Mouse (Mus musculus) neural tube, embryonic 14.5 days (tissue): Measurements from ENCODE around the gene Insyn1. TPM values are rescaled to one million over a fixed set of nuclear protein-coding genes. Genes with fewer than 3 reads are reported as not detected.

Experiments
- ATAC-seq: fragments of 200-750 bp; cut with Nextera tagmentation; 2 replicates; pipeline ENCODE4 v1.8.0; 2017; ENCODE audit warnings: low read depth, mild to moderate bottlenecking, moderate TSS enrichment, moderate library complexity
- H3K27ac ChIP-seq: fragments of 300-500 bp; sonication (generic); 2 replicates; pipeline ENCODE4 v1.5.1; 2014; ENCODE audit warnings: low read depth, mild to moderate bottlenecking, control low read depth, low read length, moderate library complexity, mixed read lengths
- H3K27me3 ChIP-seq: fragments of 300-500 bp; sonication (generic); 2 replicates; pipeline ENCODE4 v1.6.1; 2014; ENCODE audit warnings: low read length; ENCODE audit not compliant: control insufficient read depth, insufficient read depth
- H3K36me3 ChIP-seq: fragments of 300-500 bp; sonication (generic); 2 replicates; pipeline ENCODE4 v1.6.1; 2014; ENCODE audit warnings: low read length, mixed read lengths; ENCODE audit not compliant: control insufficient read depth, insufficient read depth
- H3K4me1 ChIP-seq: fragments of 300-500 bp; sonication (generic); 2 replicates; pipeline ENCODE4 v1.6.1; 2014; ENCODE audit warnings: low read length; ENCODE audit not compliant: control insufficient read depth, insufficient read depth
- H3K4me2 ChIP-seq: fragments of 300-500 bp; sonication (generic); 2 replicates; pipeline ENCODE4 v1.6.1; 2014; ENCODE audit warnings: mild to moderate bottlenecking, low read depth, low read length, control low read depth
- H3K4me3 ChIP-seq: fragments of 300-500 bp; sonication (generic); 2 replicates; pipeline ENCODE4 v1.5.1; 2014; ENCODE audit warnings: low read depth, low read length, control low read depth, mixed read lengths
- H3K9ac ChIP-seq: fragments of 300-500 bp; sonication (generic); replicated peaks from 2 replicates; pipeline ENCODE4 v1.6.1; 2014; ENCODE audit warnings: low read depth, mild to moderate bottlenecking, control low read depth, low read length, mixed read lengths
- H3K9me3 ChIP-seq: fragments of 300-500 bp; sonication (generic); 2 replicates; pipeline ENCODE4 v1.6.1; 2016; ENCODE audit warnings: low read length; ENCODE audit not compliant: control insufficient read depth
- WGBS: fragments of 180-500 bp; shearing (Covaris S2); extraction: QIAGEN DNeasy Blood & Tissue Kit; methylation state at CpG from one replicate; pipeline ENCODE4 v1.1.7; 2014; 5-methylcytosine and 5-hydroxymethylcytosine counted together
- polyA plus RNA-seq: library from polyadenylated mRNA; unstranded; fragments of >200 nt; fragmentation: Nextera tagmentation; extraction: Ambion mirVana; gene quantifications from 2 replicates; pipeline ENCODE4 v1.2.1, GENCODE M21; 2014

Insyn1 gene
- polyA plus RNA-seq, 1 experiment from 2014 or later = 12.8 TPM

- Histone ChIP-seq H3K9me3 (no peaks in the 10 kb centered on the region), H3K36me3 (peaks cover 5% of the 10 kb centered on the region; the same call in 1 of the 2 replicates), H3K4me1 (no peaks in the 10 kb centered on the region), H3K4me2 (no peak overlapping the region), H3K9ac (no peak overlapping the region), H3K4me3 (no peak overlapping the region), H3K27me3 (no peaks in the 10 kb centered on the region), H3K27ac (no peak overlapping the region)
- ATAC-seq = no peak
- 85% methylated on average over 3 of the region's 3 CpGs for WGBS
Observed at GRCm38 (mm10) chr9:58519953-58520352, 31.6 kb downstream of the Insyn1 start.

GRCm38 (mm10) chr9:58520816-58521581, 32.6 kb downstream of the Insyn1 start:
- Histone ChIP-seq H3K4me3 (no peak overlapping the region), H3K27me3 (no peaks in the 10 kb centered on the region), H3K9me3 (no peaks in the 10 kb centered on the region), H3K27ac (no peak overlapping the region), H3K9ac (no peak overlapping the region), H3K4me1 (no peaks in the 10 kb centered on the region), H3K36me3 (peaks cover 12% of the 10 kb centered on the region; the same call in 1 of the 2 replicates), H3K4me2 (no peak overlapping the region)
- 72% methylated on average over 5 of the region's 5 CpGs for WGBS
- no peak for ATAC-seq

GRCm38 (mm10) chr9:58521883-58522423, 33.5 kb downstream of the Insyn1 start:
- no peak overlapping the region for H3K4me2 ChIP-seq
- no peaks in the 10 kb centered on the region for H3K4me1 ChIP-seq
- no peak for ATAC-seq
- no peak overlapping the region for H3K4me3 ChIP-seq
- H3K9me3 ChIP-seq = no peaks in the 10 kb centered on the region
- WGBS = 62% methylated on average over 4 of the region's 4 CpGs
- no peaks in the 10 kb centered on the region for H3K27me3 ChIP-seq
- no peak overlapping the region for H3K9ac ChIP-seq
- H3K27ac ChIP-seq = no peak overlapping the region
- H3K36me3 ChIP-seq = peaks cover 12% of the 10 kb centered on the region; the same call in 1 of the 2 replicates

GRCm38 (mm10) chr9:58525108-58525507, 36.7 kb downstream of the Insyn1 start:
- ATAC-seq = no peak
- H3K4me1 ChIP-seq = no peaks in the 10 kb centered on the region
- no peak overlapping the region for H3K9ac ChIP-seq
- H3K9me3 ChIP-seq = no peaks in the 10 kb centered on the region
- 92% methylated on average over 4 of the region's 4 CpGs for WGBS
- peaks cover 29% of the 10 kb centered on the region for H3K36me3 ChIP-seq
- H3K4me3 ChIP-seq = no peak overlapping the region
- no peaks in the 10 kb centered on the region for H3K27me3 ChIP-seq
- H3K27ac ChIP-seq = no peak overlapping the region
- H3K4me2 ChIP-seq = no peak overlapping the region

- peaks cover 34% of the 10 kb centered on the region for H3K36me3 ChIP-seq
- no peak overlapping the region for H3K27ac ChIP-seq
- no peaks in the 10 kb centered on the region for H3K4me1 ChIP-seq
- ATAC-seq = no peak
- no peaks in the 10 kb centered on the region for H3K27me3 ChIP-seq
- H3K9me3 ChIP-seq = no peaks in the 10 kb centered on the region
- H3K4me3 ChIP-seq = no peak overlapping the region
- no peak overlapping the region for H3K9ac ChIP-seq
- 42% methylated on average over 4 of the region's 4 CpGs for WGBS
- no peak overlapping the region for H3K4me2 ChIP-seq
Observed at GRCm38 (mm10) chr9:58527841-58528240, 39.4 kb downstream of the Insyn1 start.

- no peak overlapping the region for H3K27ac ChIP-seq
- H3K27me3 ChIP-seq = no peaks in the 10 kb centered on the region
- 93% methylated on average over 13 of the region's 13 CpGs for WGBS
- no peak overlapping the region for H3K4me3 ChIP-seq
- peaks cover 27% of the 10 kb centered on the region for H3K36me3 ChIP-seq
- no peak overlapping the region for H3K9ac ChIP-seq
- no peaks in the 10 kb centered on the region for H3K4me1 ChIP-seq
- ATAC-seq = no peak
- no peaks in the 10 kb centered on the region for H3K9me3 ChIP-seq
- no peak overlapping the region for H3K4me2 ChIP-seq
Observed at GRCm38 (mm10) chr9:58530407-58530806, 42.0 kb downstream of the Insyn1 start.

GRCm38 (mm10) chr9:58532236-58532635, 43.8 kb downstream of the Insyn1 start:
- H3K27me3 ChIP-seq = no peaks in the 10 kb centered on the region
- no peak overlapping the region for H3K4me3 ChIP-seq
- H3K27ac ChIP-seq = no peak overlapping the region
- WGBS = 86% methylated on average over 4 of the region's 4 CpGs
- no peak for ATAC-seq
- no peaks in the 10 kb centered on the region for H3K9me3 ChIP-seq
- H3K4me2 ChIP-seq = no peak overlapping the region
- peaks cover 23% of the 10 kb centered on the region for H3K36me3 ChIP-seq
- no peaks in the 10 kb centered on the region for H3K4me1 ChIP-seq
- H3K9ac ChIP-seq = no peak overlapping the region

- Histone ChIP-seq H3K9me3 (no peaks in the 10 kb centered on the region), H3K4me3 (no peak overlapping the region), H3K4me2 (no peak overlapping the region), H3K9ac (no peak overlapping the region), H3K27ac (no peak overlapping the region), H3K4me1 (no peaks in the 10 kb centered on the region), H3K27me3 (no peaks in the 10 kb centered on the region), H3K36me3 (peaks cover 19% of the 10 kb centered on the region)
- no peak for ATAC-seq
- WGBS = 97% methylated on average over 6 of the region's 6 CpGs
Observed at GRCm38 (mm10) chr9:58533322-58533721, 44.9 kb downstream of the Insyn1 start.

GRCm38 (mm10) chr9:58534766-58535165, 46.4 kb downstream of the Insyn1 start:
- Histone ChIP-seq H3K9ac (no peak overlapping the region), H3K4me1 (no peaks in the 10 kb centered on the region), H3K27ac (no peak overlapping the region), H3K4me3 (no peak overlapping the region), H3K36me3 (peaks cover 20% of the 10 kb centered on the region), H3K4me2 (no peak overlapping the region), H3K9me3 (no peaks in the 10 kb centered on the region), H3K27me3 (no peaks in the 10 kb centered on the region)
- WGBS = 26% methylated on average over 1 of the region's 1 CpGs
- no peak for ATAC-seq
